Mouse (Mus musculus) forebrain, embryonic 13.5 days (tissue): ENCODE measurements at regions not wholly inside any gene's neighbourhood (a gene's known extent, or its start where the extent isn't known, plus 50 kb on each side); places are given as distances from the start of the nearest gene placed in this dataset.

Source experiments
- ATAC-seq: fragments of 200-750 bp; cut with Nextera tagmentation; 2 replicates; pipeline ENCODE4 v1.8.0; 2017
- H3K27ac ChIP-seq: fragments of 300-500 bp; sonication (generic); 2 replicates; pipeline ENCODE4 v1.5.1; 2015; ENCODE audit warnings: inconsistent platforms, mild to moderate bottlenecking, moderate library complexity
- H3K27me3 ChIP-seq: fragments of 300-500 bp; sonication (generic); 2 replicates; pipeline ENCODE4 v1.6.1; 2015; ENCODE audit warnings: mild to moderate bottlenecking, inconsistent platforms
- H3K36me3 ChIP-seq: fragments of 300-500 bp; sonication (generic); 2 replicates; pipeline ENCODE4 v1.6.1; 2015; ENCODE audit warnings: mild to moderate bottlenecking, inconsistent platforms; ENCODE audit not compliant: poor library complexity, severe bottlenecking
- H3K4me1 ChIP-seq: fragments of 300-500 bp; sonication (generic); 2 replicates; pipeline ENCODE4 v1.6.1; 2015; ENCODE audit warnings: inconsistent platforms
- H3K4me2 ChIP-seq: fragments of 300-500 bp; sonication (generic); 2 replicates; pipeline ENCODE4 v1.6.1; 2015; ENCODE audit warnings: inconsistent platforms, mild to moderate bottlenecking, moderate library complexity
- H3K4me3 ChIP-seq: fragments of 300-500 bp; sonication (generic); 2 replicates; pipeline ENCODE4 v1.5.1; 2015; ENCODE audit warnings: mild to moderate bottlenecking, inconsistent platforms
- H3K9ac ChIP-seq: fragments of 300-500 bp; sonication (generic); 2 replicates; pipeline ENCODE4 v1.6.1; 2015; ENCODE audit warnings: mild to moderate bottlenecking, inconsistent platforms
- H3K9me3 ChIP-seq: fragments of 300-500 bp; sonication (generic); replicated peaks from 2 replicates; pipeline ENCODE4 v1.6.1; 2016; ENCODE audit warnings: inconsistent platforms
- WGBS: fragments of 180-500 bp; shearing (Covaris S2); methylation state at CpG from one replicate; pipeline ENCODE4 v1.1.7; 2015; 5-methylcytosine and 5-hydroxymethylcytosine counted together

- Histone ChIP-seq H3K4me3 (no peak overlapping the region), H3K27ac (no peak overlapping the region), H3K4me1 (no peaks in the 10 kb centered on the region), H3K4me2 (no peak overlapping the region), H3K27me3 (no peaks in the 10 kb centered on the region), H3K9ac (no peak overlapping the region), H3K36me3 (no peaks in the 10 kb centered on the region), H3K9me3 (no peaks in the 10 kb centered on the region)
- ATAC-seq, result peak; percentile 36; the same call in 1 of the 2 replicates
- WGBS, result 84% methylated on average over 4 of the region's 4 CpGs
Observed at GRCm38 (mm10) chr17:77963358-77963757, 236.7 kb upstream of the Crim1 start.

DNA sequence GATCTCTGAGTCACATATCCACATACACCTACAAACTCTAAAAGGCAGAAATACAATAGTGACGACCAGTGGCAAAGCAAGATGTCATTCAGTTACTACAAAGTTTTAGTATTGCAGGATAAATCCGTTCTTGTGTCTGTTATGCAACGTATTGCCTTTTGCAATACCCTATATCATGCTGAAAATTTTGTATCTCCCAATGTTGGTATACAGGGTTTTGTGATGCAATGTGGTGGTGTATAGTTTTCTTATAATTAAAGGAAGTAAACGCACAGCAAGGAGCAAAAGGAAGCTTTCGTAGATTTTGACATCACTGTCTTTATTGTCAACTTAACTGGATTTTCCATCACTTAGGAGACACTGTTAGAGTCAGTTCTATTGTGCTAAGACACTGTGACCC lies 231.5 kb upstream of the Crim1 start:
- Histone ChIP-seq H3K27me3 (no peaks in the 10 kb centered on the region), H3K4me2 (no peak overlapping the region), H3K36me3 (no peaks in the 10 kb centered on the region), H3K4me1 (no peaks in the 10 kb centered on the region), H3K4me3 (no peak overlapping the region), H3K27ac (no peak overlapping the region), H3K9me3 (no peaks in the 10 kb centered on the region), H3K9ac (no peak overlapping the region)
- ATAC-seq, result no peak
- WGBS, result 88% methylated on average over 5 of the region's 5 CpGs

- WGBS, result 85% methylated on average over 2 of the region's 2 CpGs
- Histone ChIP-seq H3K4me3 (no peak overlapping the region), H3K9ac (no peak overlapping the region), H3K9me3 (no peaks in the 10 kb centered on the region), H3K4me2 (no peak overlapping the region), H3K27me3 (no peaks in the 10 kb centered on the region), H3K36me3 (no peaks in the 10 kb centered on the region), H3K4me1 (no peaks in the 10 kb centered on the region), H3K27ac (no peak overlapping the region)
- no peak for ATAC-seq
Observed at GRCm38 (mm10) chr17:77969187-77969586, 230.9 kb upstream of the Crim1 start.
